Mouse (Mus musculus) embryonic fibroblast, embryonic 13.5 days (primary cell): ENCODE results near the gene Coro7.

Source experiments
- CTCF ChIP-seq: IDR thresholded peaks from 2 replicates; pipeline ENCODE4 v1.5.1; 2011; ENCODE audit warnings: mild to moderate bottlenecking, control low read depth, low read length, moderate library complexity, borderline replicate concordance; ENCODE audit not compliant: insufficient read depth
- POLR2A ChIP-seq: IDR thresholded peaks from 2 replicates; pipeline ENCODE4 v1.6.1; 2011; ENCODE audit warnings: low read depth, mild to moderate bottlenecking, control low read depth, low read length, moderate library complexity

GRCm38 (mm10) chr16:4615297-4615696 is 64.3 kb downstream of the Coro7 start:
- TF ChIP-seq CTCF (no peak), POLR2A (no peak)
